Mouse (Mus musculus): ENCODE data around the gene Ywhag. TPM values are rescaled to one million over a fixed set of nuclear protein-coding genes. Genes with fewer than 3 reads are reported as not detected.

The Ywhag gene
- polyA plus RNA-seq, 1 experiment: 493 TPM

- TF ChIP-seq CTCF (IDR thresholded peaks at IDR 0.05; ENCODE audit: borderline replicate concordance, insufficient read depth, low read depth, low read length): no peak
- TF ChIP-seq POLR2A (IDR thresholded peaks at IDR 0.05; ENCODE audit: borderline replicate concordance, insufficient read depth, low read length): no peak
- Histone ChIP-seq H3K4me1 (ENCODE audit: control insufficient read depth, insufficient read depth, low read length) (peaks cover 12% of the 10 kb centered on the region), H3K4me3 (replicated peaks; ENCODE audit: insufficient read depth, low read depth, low read length) (peak overlapping the region; percentile 93), H3K27ac (ENCODE audit: insufficient read depth, low read length) (peak overlapping the region; percentile 89), H3K27me3 (ENCODE audit: control insufficient read depth, insufficient read depth, low read length) (no peaks in the 10 kb centered on the region)
- WGBS: under 1% methylated on average over 35 of the region's 35 CpGs
- peak in 1 of 2 experiments; percentile 77 for DNase-seq
Measured at GRCm38 (mm10) chr5:135933900-135934441, 445 bp downstream of the Ywhag start.

DNA sequence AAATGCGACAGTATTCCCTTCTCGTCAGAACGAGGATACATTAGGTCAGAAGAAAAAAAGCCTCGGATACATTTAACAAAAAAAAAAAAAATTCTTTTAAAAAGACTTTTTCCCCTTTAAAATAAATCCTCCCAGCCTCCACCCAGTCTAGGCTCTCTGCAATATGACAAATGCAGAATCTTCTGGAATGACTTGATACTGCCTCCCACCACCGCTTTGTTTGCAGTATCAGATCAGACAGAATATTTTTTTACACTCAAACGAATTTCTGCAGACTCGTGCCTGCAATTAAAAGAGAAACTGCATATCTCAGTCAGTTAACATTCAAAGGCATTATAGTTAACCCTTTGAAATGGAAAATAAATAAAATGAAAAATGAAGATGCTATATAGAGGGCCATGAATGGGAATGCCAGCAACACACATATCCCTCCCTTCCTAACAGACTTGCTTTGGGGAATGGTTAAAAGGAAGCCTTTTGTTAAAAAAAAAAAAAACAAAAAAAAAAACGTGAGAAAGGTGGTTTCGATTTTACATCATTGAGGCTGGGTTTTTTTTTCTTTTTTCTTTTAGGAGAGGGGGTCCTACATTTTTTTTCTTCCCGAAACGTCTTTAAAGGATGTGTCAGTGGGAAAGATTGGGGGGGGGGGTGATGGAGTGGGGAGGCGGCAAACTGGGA, 1.1 kb downstream of the Ywhag start:
- no peak overlapping the region for H3K27ac ChIP-seq (ENCODE audit: insufficient read depth, low read length)
- DNase-seq: peak in 1 of 2 experiments; percentile 8
- TF ChIP-seq POLR2A (IDR thresholded peaks at IDR 0.05; ENCODE audit: borderline replicate concordance, insufficient read depth, low read length): no peak
- no peak for TF ChIP-seq CTCF (IDR thresholded peaks at IDR 0.05; ENCODE audit: borderline replicate concordance, insufficient read depth, low read depth, low read length)
- H3K4me1 ChIP-seq (ENCODE audit: control insufficient read depth, insufficient read depth, low read length): peaks cover 15% of the 10 kb centered on the region
- peak overlapping the region; percentile 93 for H3K4me3 ChIP-seq (replicated peaks; ENCODE audit: insufficient read depth, low read depth, low read length)
- H3K27me3 ChIP-seq (ENCODE audit: control insufficient read depth, insufficient read depth, low read length): no peaks in the 10 kb centered on the region
- 2% methylated on average over 12 of the region's 12 CpGs for WGBS

- peaks cover 20% of the 10 kb centered on the region for H3K4me1 ChIP-seq (ENCODE audit: control insufficient read depth, insufficient read depth, low read length)
- DNase-seq: peak in 1 of 2 experiments; percentile 73
- H3K27me3 ChIP-seq (ENCODE audit: control insufficient read depth, insufficient read depth, low read length): no peaks in the 10 kb centered on the region
- TF ChIP-seq CTCF (IDR thresholded peaks at IDR 0.05; ENCODE audit: borderline replicate concordance, insufficient read depth, low read depth, low read length): no peak
- 11% methylated on average over 2 of the region's 2 CpGs for WGBS
- H3K4me3 ChIP-seq (replicated peaks; ENCODE audit: insufficient read depth, low read depth, low read length): peak overlapping the region; percentile 50
- no peak overlapping the region for H3K27ac ChIP-seq (ENCODE audit: insufficient read depth, low read length)
Measured at GRCm38 (mm10) chr5:135932359-135932758, 2.1 kb downstream of the Ywhag start.

DNA sequence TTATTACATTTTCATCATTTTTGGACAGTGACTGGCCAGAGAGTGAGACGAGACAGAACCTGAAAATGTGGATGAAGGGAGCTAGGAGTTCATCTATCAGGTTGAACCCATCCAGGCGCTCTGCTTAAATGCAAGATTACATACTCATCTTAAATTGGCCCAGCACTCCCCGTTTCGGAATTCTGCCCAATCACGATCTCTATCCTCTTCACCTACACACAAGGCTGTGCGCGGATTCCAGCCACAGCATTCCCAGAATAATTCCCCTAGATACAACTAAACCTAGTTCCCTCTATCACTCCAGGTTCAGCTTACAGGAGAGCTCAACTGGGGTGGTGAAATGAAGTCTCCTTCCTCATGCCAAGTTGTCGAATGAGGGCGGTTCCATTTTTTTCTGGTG, 2.9 kb downstream of the Ywhag start:
- 60% methylated on average over 9 of the region's 9 CpGs for WGBS
- H3K4me3 ChIP-seq (replicated peaks; ENCODE audit: insufficient read depth, low read depth, low read length): peak overlapping the region; percentile 24
- no peak for DNase-seq
- H3K4me1 ChIP-seq (ENCODE audit: control insufficient read depth, insufficient read depth, low read length): peaks cover 20% of the 10 kb centered on the region
- no peaks in the 10 kb centered on the region for H3K27me3 ChIP-seq (ENCODE audit: control insufficient read depth, insufficient read depth, low read length)
- no peak for TF ChIP-seq POLR2A (IDR thresholded peaks at IDR 0.05; ENCODE audit: borderline replicate concordance, insufficient read depth, low read length)
- TF ChIP-seq CTCF (IDR thresholded peaks at IDR 0.05; ENCODE audit: borderline replicate concordance, insufficient read depth, low read depth, low read length): no peak
- no peak overlapping the region for H3K27ac ChIP-seq (ENCODE audit: insufficient read depth, low read length)

GRCm38 (mm10) chr5:135929685-135930424, 4.6 kb downstream of the Ywhag start:
- 47% methylated on average over 6 of the region's 6 CpGs for WGBS
- no peaks in the 10 kb centered on the region for H3K27me3 ChIP-seq (ENCODE audit: control insufficient read depth, insufficient read depth, low read length)
- no peak overlapping the region for H3K27ac ChIP-seq (ENCODE audit: insufficient read depth, low read length)
- DNase-seq: no peak
- TF ChIP-seq POLR2A (IDR thresholded peaks at IDR 0.05; ENCODE audit: borderline replicate concordance, insufficient read depth, low read length) (no peak), CTCF (IDR thresholded peaks at IDR 0.05; ENCODE audit: borderline replicate concordance, insufficient read depth, low read depth, low read length) (no peak)
- H3K4me1 ChIP-seq (ENCODE audit: control insufficient read depth, insufficient read depth, low read length): peaks cover 24% of the 10 kb centered on the region
- no peak overlapping the region for H3K4me3 ChIP-seq (replicated peaks; ENCODE audit: insufficient read depth, low read depth, low read length)

GRCm38 (mm10) chr5:135923901-135924300, 10.5 kb downstream of the Ywhag start:
- H3K27ac ChIP-seq (ENCODE audit: insufficient read depth, low read length): no peak overlapping the region
- no peaks in the 10 kb centered on the region for H3K27me3 ChIP-seq (ENCODE audit: control insufficient read depth, insufficient read depth, low read length)
- peaks cover 32% of the 10 kb centered on the region for H3K4me1 ChIP-seq (ENCODE audit: control insufficient read depth, insufficient read depth, low read length)
- 91% methylated on average over 7 of the region's 7 CpGs for WGBS
- no peak overlapping the region for H3K4me3 ChIP-seq (replicated peaks; ENCODE audit: insufficient read depth, low read depth, low read length)
- no peak for TF ChIP-seq POLR2A (IDR thresholded peaks at IDR 0.05; ENCODE audit: borderline replicate concordance, insufficient read depth, low read length)
- TF ChIP-seq CTCF (IDR thresholded peaks at IDR 0.05; ENCODE audit: borderline replicate concordance, insufficient read depth, low read depth, low read length): no peak
- DNase-seq: no peak

DNA sequence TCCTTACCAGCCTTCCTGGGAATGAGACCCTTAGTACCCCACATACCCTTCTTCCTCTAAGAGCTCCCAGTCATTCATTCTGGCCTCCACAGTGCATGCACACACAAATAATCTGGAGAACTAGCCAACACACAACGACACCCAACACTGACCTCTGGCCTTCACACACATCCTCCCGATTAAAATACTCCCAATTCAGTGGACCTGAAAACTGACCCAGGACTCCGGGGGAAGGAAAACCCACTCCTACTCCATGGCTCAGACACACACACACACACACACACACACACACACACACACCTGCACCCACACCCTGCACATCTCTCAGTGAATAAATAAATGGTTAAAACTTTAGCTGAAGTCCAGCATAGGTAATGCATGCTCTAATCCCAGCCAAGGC, 14.5 kb downstream of the Ywhag start:
- 84% methylated on average over 3 of the region's 3 CpGs for WGBS
- TF ChIP-seq CTCF (IDR thresholded peaks at IDR 0.05; ENCODE audit: borderline replicate concordance, insufficient read depth, low read depth, low read length) (no peak), POLR2A (IDR thresholded peaks at IDR 0.05; ENCODE audit: borderline replicate concordance, insufficient read depth, low read length) (no peak)
- no peak overlapping the region for H3K27ac ChIP-seq (ENCODE audit: insufficient read depth, low read length)
- no peaks in the 10 kb centered on the region for H3K27me3 ChIP-seq (ENCODE audit: control insufficient read depth, insufficient read depth, low read length)
- H3K4me3 ChIP-seq (replicated peaks; ENCODE audit: insufficient read depth, low read depth, low read length): no peak overlapping the region
- H3K4me1 ChIP-seq (ENCODE audit: control insufficient read depth, insufficient read depth, low read length): peaks cover 40% of the 10 kb centered on the region
- peak in 1 of 2 experiments; percentile 4 for DNase-seq
